Mouse (Mus musculus) intestine, postnatal 0 days (tissue): ENCODE data around the gene Abcg4. TPM values are rescaled to one million over a fixed set of nuclear protein-coding genes. Genes with fewer than 3 reads are reported as not detected.

Experiments
- ATAC-seq: fragments of 200-750 bp; cut with Nextera tagmentation; 2 replicates; pipeline ENCODE4 v1.8.0; 2017; ENCODE audit warnings: mild to moderate bottlenecking, moderate TSS enrichment, moderate library complexity
- H3K27ac ChIP-seq: fragments of 300-500 bp; sonication (generic); 2 replicates; pipeline ENCODE4 v1.5.1; 2014; ENCODE audit warnings: mild to moderate bottlenecking, low read depth, low read length, moderate library complexity
- H3K27me3 ChIP-seq: fragments of 300-500 bp; sonication (generic); replicated peaks from 2 replicates; pipeline ENCODE4 v1.6.1; 2014; ENCODE audit warnings: low read length, mixed read lengths; ENCODE audit not compliant: control insufficient read depth, insufficient read depth
- H3K36me3 ChIP-seq: fragments of 300-500 bp; sonication (generic); 2 replicates; pipeline ENCODE4 v1.6.1; 2014; ENCODE audit warnings: mild to moderate bottlenecking, moderate library complexity; ENCODE audit not compliant: control insufficient read depth, insufficient read depth
- H3K4me1 ChIP-seq: fragments of 300-500 bp; sonication (generic); replicated peaks from 2 replicates; pipeline ENCODE4 v1.6.1; 2014; ENCODE audit warnings: antibody characterized with exemption, low read length, mixed read lengths; ENCODE audit not compliant: control insufficient read depth, insufficient read depth
- H3K4me2 ChIP-seq: fragments of 300-500 bp; sonication (generic); replicated peaks from 2 replicates; pipeline ENCODE4 v1.6.1; 2014; ENCODE audit warnings: low read depth, mild to moderate bottlenecking, moderate library complexity
- H3K4me3 ChIP-seq: fragments of 300-500 bp; sonication (generic); 2 replicates; pipeline ENCODE4 v1.5.1; 2014; ENCODE audit warnings: low read depth, low read length
- H3K9ac ChIP-seq: fragments of 300-500 bp; sonication (generic); 2 replicates; pipeline ENCODE4 v1.6.1; 2014; ENCODE audit warnings: mild to moderate bottlenecking, low read depth, low read length
- H3K9me3 ChIP-seq: fragments of 300-500 bp; sonication (generic); 2 replicates; pipeline ENCODE4 v1.6.1; 2016; ENCODE audit warnings: mixed run types; ENCODE audit not compliant: control insufficient read depth
- CTCF ChIP-seq: sonication (generic); IDR thresholded peaks from 2 replicates; pipeline ENCODE4 v1.5.1; 2016; ENCODE audit warnings: low read depth, mild to moderate bottlenecking, control low read depth, antibody characterized with exemption, moderate library complexity
- WGBS: fragments of 180-500 bp; shearing (Covaris S2); extraction: QIAGEN DNeasy Blood & Tissue Kit; methylation state at CpG from one replicate; pipeline ENCODE4 v1.1.7; 2014; 5-methylcytosine and 5-hydroxymethylcytosine counted together
- polyA plus RNA-seq: library from polyadenylated mRNA; unstranded; fragments of >200 nt; fragmentation: Nextera tagmentation; extraction: Ambion mirVana; gene quantifications from 2 replicates; pipeline ENCODE4 v1.2.1, GENCODE M21; 2015

Gene Abcg4
- polyA plus RNA-seq, 1 experiment from 2014 or later: 1.1 TPM

- Histone ChIP-seq H3K9ac (no peak overlapping the region), H3K4me1 (no peaks in the 10 kb centered on the region), H3K27ac (no peak overlapping the region), H3K27me3 (no peaks in the 10 kb centered on the region), H3K4me2 (peak overlapping the region; percentile 60), H3K9me3 (no peaks in the 10 kb centered on the region), H3K36me3 (no peaks in the 10 kb centered on the region), H3K4me3 (no peak overlapping the region; the same call in 1 of the 2 replicates)
- peak; percentile 58 for ATAC-seq
- TF ChIP-seq CTCF: peak; percentile 81
- WGBS: 48% methylated on average over 26 of the region's 26 CpGs
Measured at GRCm38 (mm10) chr9:44249181-44250146, 39.0 kb downstream of the Abcg4 start.

- Histone ChIP-seq H3K27me3 (no peaks in the 10 kb centered on the region), H3K4me1 (no peaks in the 10 kb centered on the region), H3K9ac (no peak overlapping the region), H3K4me2 (no peak overlapping the region), H3K4me3 (no peak overlapping the region), H3K36me3 (no peaks in the 10 kb centered on the region), H3K27ac (no peak overlapping the region), H3K9me3 (no peaks in the 10 kb centered on the region)
- WGBS: 47% methylated on average over 6 of the region's 6 CpGs
- ATAC-seq: no peak
- TF ChIP-seq CTCF: no peak
Measured at GRCm38 (mm10) chr9:44247907-44248306, 40.5 kb downstream of the Abcg4 start.

- whole genome bisulfite sequencing: 55% methylated on average over 2 of the region's 2 CpGs
- Histone ChIP-seq H3K4me2 (no peak overlapping the region), H3K36me3 (no peaks in the 10 kb centered on the region), H3K9me3 (no peaks in the 10 kb centered on the region), H3K4me1 (no peaks in the 10 kb centered on the region), H3K27ac (no peak overlapping the region), H3K27me3 (no peaks in the 10 kb centered on the region), H3K4me3 (no peak overlapping the region), H3K9ac (no peak overlapping the region)
- no peak for ATAC-seq
- no peak for TF ChIP-seq CTCF
Measured at GRCm38 (mm10) chr9:44243621-44244020, 44.8 kb downstream of the Abcg4 start.

GRCm38 (mm10) chr9:44241418-44241817 lies 47.0 kb downstream of the Abcg4 start:
- Histone ChIP-seq H3K9me3 (no peaks in the 10 kb centered on the region), H3K4me3 (no peak overlapping the region), H3K4me2 (no peak overlapping the region), H3K36me3 (no peaks in the 10 kb centered on the region), H3K27ac (no peak overlapping the region), H3K9ac (no peak overlapping the region), H3K27me3 (no peaks in the 10 kb centered on the region), H3K4me1 (no peaks in the 10 kb centered on the region)
- ATAC-seq: no peak
- 62% methylated on average over 9 of the region's 9 CpGs for WGBS
- TF ChIP-seq CTCF: no peak

- Histone ChIP-seq H3K27me3 (no peaks in the 10 kb centered on the region), H3K9me3 (no peaks in the 10 kb centered on the region), H3K4me1 (no peaks in the 10 kb centered on the region), H3K4me2 (no peak overlapping the region), H3K36me3 (no peaks in the 10 kb centered on the region), H3K9ac (no peak overlapping the region), H3K4me3 (no peak overlapping the region), H3K27ac (no peak overlapping the region)
- TF ChIP-seq CTCF: no peak
- ATAC-seq: no peak
- WGBS: 68% methylated on average over 5 of the region's 5 CpGs
Measured at GRCm38 (mm10) chr9:44240911-44241310, 47.5 kb downstream of the Abcg4 start.

GRCm38 (mm10) chr9:44240399-44240798 lies 48.0 kb downstream of the Abcg4 start, which contains the start of gene Ccdc153:
Ccdc153 (plus strand) TSS chr9:44240676.
- H3K27me3 ChIP-seq: no peaks in the 10 kb centered on the region

More at GRCm38 (mm10) chr9:44240399-44240798, 48.0 kb downstream of the Abcg4 start, which contains the start of gene Ccdc153:
- no peak within 1 kb of the TSS for H3K4me2 ChIP-seq
- H3K36me3 ChIP-seq: no peaks in the 10 kb centered on the region
- WGBS: 53% methylated on average over 2 of the region's 2 CpGs
- no peaks in the 10 kb centered on the region for H3K9me3 ChIP-seq
- no peaks in the 10 kb centered on the region for H3K4me1 ChIP-seq
- no peak for ATAC-seq
- no peak within 1 kb of the TSS for H3K9ac ChIP-seq
- H3K4me3 ChIP-seq: no peak within 1 kb of the TSS
- TF ChIP-seq CTCF: no peak
- no peak within 1 kb of the TSS for H3K27ac ChIP-seq
